Mouse (Mus musculus) liver, adult 2 months (tissue): ENCODE data around the gene Gprc5d. TPM values are rescaled to one million over a fixed set of nuclear protein-coding genes. Genes with fewer than 3 reads are reported as not detected.

Source experiments
- DNase-seq: peaks from one replicate; pipeline ENCODE4 v3.0.0-alpha.2; 2011; ENCODE audit warnings: low read depth, low spot score; ENCODE audit errors: extremely low read depth
- H3K27ac ChIP-seq: fragments of 200-500 bp; replicated peaks from 2 replicates; pipeline ENCODE4 v1.5.1; 2012; ENCODE audit warnings: low read depth, mild to moderate bottlenecking, control low read depth, inconsistent platforms, low read length; ENCODE audit not compliant: insufficient read depth
- H3K27me3 ChIP-seq: fragments of 200-500 bp; 2 replicates; pipeline ENCODE4 v1.6.1; 2012; ENCODE audit warnings: mild to moderate bottlenecking, moderate library complexity, low read length, inconsistent platforms; ENCODE audit not compliant: control insufficient read depth, insufficient read depth
- H3K36me3 ChIP-seq: fragments of 200-500 bp; 2 replicates; pipeline ENCODE4 v1.6.1; 2012; ENCODE audit warnings: low read length, inconsistent platforms; ENCODE audit not compliant: control insufficient read depth, insufficient read depth
- H3K4me1 ChIP-seq: fragments of 200-500 bp; 2 replicates; pipeline ENCODE4 v1.6.1; 2011; ENCODE audit warnings: low read length; ENCODE audit not compliant: control insufficient read depth, insufficient read depth
- H3K4me3 ChIP-seq: fragments of 200-500 bp; 2 replicates; pipeline ENCODE4 v1.5.1; 2011; ENCODE audit warnings: low read depth, mild to moderate bottlenecking, control low read depth, low read length, moderate library complexity; ENCODE audit not compliant: insufficient read depth
- H3K79me2 ChIP-seq: fragments of 200-500 bp; 2 replicates; pipeline ENCODE4 v1.6.1; 2012; ENCODE audit warnings: inconsistent platforms, mild to moderate bottlenecking, low read length, moderate library complexity; ENCODE audit not compliant: control insufficient read depth, insufficient read depth
- H3K9ac ChIP-seq: fragments of 200-500 bp; 2 replicates; pipeline ENCODE4 v1.6.1; 2012; ENCODE audit warnings: low read depth, mild to moderate bottlenecking, control low read depth, inconsistent platforms, low read length
- CTCF ChIP-seq: fragments of 200-500 bp; IDR thresholded peaks from 2 replicates; pipeline ENCODE4 v1.5.1; 2011; ENCODE audit warnings: low read depth, low read length, control low read depth
- POLR2A ChIP-seq: fragments of 200-500 bp; IDR thresholded peaks from 2 replicates; pipeline ENCODE4 v1.6.1; 2011; ENCODE audit warnings: low read length, control low read depth; ENCODE audit not compliant: insufficient read depth; ENCODE audit errors: extremely low read depth
- WGBS: fragments of 180-500 bp; shearing (Covaris S2); methylation state at CpG from one replicate; pipeline ENCODE4 v1.1.7; 2018; 5-methylcytosine and 5-hydroxymethylcytosine counted together
- polyA plus RNA-seq: library from polyadenylated mRNA; depleted of rRNA; stranded (reverse); fragments of >200 nt; gene quantifications from 2 replicates; pipeline ENCODE4 v1.2.3, GENCODE M21; 2012
- total RNA-seq: library from RNA; depleted of rRNA; stranded (reverse); fragments of >200 nt; gene quantifications from 2 replicates; pipeline ENCODE4 v1.2.3, GENCODE M21; 2014

Gene Gprc5d
- total and polyA plus RNA-seq, 2 experiments, result 0.17 TPM; not detected in 1

DNA sequence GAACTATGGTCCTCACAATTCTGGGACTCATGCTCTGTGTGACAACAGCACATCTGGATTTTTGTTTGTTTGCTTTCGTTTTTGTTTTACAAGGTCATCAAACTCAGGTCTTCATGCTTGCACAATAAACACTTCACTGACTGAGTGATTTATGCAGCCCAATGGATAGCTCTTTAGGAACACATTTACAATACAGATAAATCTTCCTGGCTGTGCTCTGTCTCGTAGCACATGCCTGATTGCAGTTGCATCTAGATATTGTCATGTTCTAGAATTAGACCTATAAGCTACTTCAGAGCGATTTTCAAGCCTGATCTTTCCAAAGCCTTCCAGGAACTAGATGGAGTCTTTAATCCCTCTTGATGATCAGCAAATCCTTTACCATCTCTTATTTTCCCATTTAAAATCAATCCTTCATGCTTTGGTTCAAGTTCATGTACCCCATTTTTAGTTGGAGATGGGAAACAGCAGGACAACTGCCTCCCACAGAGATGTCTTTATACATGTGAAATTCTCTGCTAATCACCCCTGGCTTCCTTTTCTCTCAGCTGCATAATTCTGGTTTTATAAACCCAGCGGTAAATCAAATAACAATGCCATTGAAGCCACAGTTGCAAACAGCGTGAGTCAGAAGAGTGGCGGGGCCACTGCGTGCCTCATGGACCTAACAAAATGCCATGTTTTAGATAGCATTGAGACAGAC lies 5.5 kb downstream of the Gprc5d start:
- Histone ChIP-seq H3K79me2 (no peaks in the 10 kb centered on the region), H3K36me3 (no peaks in the 10 kb centered on the region), H3K9ac (no peak overlapping the region), H3K4me3 (no peak overlapping the region), H3K27me3 (no peaks in the 10 kb centered on the region), H3K4me1 (no peaks in the 10 kb centered on the region), H3K27ac (no peak overlapping the region)
- WGBS, result 39% methylated on average over 7 of the region's 7 CpGs
- DNase-seq, result no peak
- TF ChIP-seq POLR2A (no peak), CTCF (no peak)

DNA sequence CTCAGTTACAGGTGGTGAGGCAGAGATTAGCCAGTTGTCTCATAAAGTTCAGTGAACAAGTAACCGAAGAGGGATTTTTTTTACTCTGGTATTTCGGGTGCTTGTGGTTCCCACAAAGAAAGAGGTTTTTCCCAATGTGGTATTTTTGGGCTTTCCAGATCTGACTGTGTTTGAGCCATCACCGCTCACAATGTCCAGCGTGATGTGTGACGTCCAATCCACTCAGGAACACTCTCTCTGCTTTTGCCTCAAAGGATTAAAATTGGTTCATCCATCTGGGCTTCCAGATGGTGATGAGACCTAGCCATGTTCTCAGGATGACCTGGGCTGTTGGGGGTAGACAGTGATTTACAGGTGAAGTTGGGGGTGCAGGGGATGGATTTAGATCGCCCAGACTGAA lies 11.1 kb downstream of the Gprc5d start:
- TF ChIP-seq POLR2A, result no peak
- TF ChIP-seq CTCF, result no peak

DNA sequence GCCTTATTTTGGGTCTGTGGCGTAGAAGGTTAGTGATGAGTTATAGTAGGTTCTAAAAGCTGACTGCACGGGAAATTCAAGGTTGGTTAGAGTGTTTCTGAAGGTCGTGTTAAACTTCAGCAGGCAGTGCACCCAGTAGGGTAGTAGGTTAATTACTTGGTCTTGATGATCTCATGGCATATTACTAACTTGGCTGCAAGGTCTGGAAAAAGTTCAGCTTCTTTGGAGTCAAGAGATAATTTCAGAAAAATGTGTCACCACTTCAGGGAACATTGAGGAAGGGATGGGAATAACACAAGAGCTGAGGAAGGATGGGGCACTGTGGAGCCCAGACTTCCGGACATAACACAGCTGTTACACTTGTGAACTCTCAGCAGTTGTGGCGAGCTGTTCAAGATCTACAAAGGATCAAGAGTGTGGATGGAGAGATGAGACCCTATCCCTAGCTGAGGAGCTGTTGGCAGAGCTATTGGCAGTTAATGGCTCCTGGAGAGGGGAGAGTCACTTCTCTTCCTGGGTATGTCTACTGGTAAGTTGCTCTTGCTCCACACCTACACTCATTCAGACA lies 15.3 kb downstream of the Gprc5d start:
- Histone ChIP-seq H3K4me3 (no peak overlapping the region), H3K79me2 (no peaks in the 10 kb centered on the region), H3K27ac (no peak overlapping the region), H3K4me1 (no peaks in the 10 kb centered on the region), H3K9ac (no peak overlapping the region), H3K27me3 (0 out of 2 replicates have a peak, but pooled peaks cover 2% of the 10 kb centered on the region), H3K36me3 (no peaks in the 10 kb centered on the region)
- 69% methylated on average over 5 of the region's 5 CpGs for WGBS
- peak; percentile 1 for DNase-seq
- TF ChIP-seq CTCF, result no peak
- no peak for TF ChIP-seq POLR2A

More for the DNA sequence above, 11.1 kb downstream of the Gprc5d start:
- 91% methylated on average over 6 of the region's 6 CpGs for WGBS
- Histone ChIP-seq H3K79me2 (no peaks in the 10 kb centered on the region), H3K4me1 (no peaks in the 10 kb centered on the region), H3K9ac (no peak overlapping the region), H3K4me3 (no peak overlapping the region), H3K36me3 (no peaks in the 10 kb centered on the region), H3K27ac (no peak overlapping the region), H3K27me3 (0 out of 2 replicates have a peak, but pooled peaks cover 2% of the 10 kb centered on the region)
- no peak for DNase-seq

DNA sequence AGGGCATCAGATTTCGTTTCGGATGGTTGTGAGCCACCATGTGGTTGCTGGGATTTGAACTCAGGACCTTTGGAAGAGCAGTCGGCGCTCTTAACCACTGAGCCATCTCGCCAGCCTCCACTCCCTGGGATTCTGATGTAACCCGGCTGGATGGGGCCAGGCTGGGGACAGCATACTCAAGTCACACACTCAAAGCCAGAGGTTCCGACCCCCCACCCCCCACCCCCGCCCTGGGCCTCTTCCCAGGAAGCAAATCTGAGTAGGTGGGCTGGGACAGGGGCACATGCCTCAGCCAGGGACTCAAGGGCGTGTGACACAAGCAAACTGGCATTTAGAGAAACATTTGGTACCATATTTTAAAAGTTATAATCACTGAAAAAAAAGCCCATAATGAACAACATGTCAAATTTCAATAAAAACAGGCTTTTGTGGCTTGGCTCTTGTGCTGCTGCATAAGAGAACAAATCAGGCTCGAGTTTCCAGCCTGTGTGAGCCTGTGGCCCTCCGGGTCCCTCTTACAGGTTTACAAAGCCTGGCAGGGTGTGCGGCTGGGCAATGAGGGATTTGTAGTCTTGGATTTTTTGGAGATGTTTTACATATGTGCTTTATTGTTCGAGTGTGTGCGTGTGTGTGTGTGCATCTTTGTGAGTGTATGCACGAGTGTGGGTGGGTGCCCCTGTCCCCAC lies 17.2 kb downstream of the Gprc5d start:
- no peak for DNase-seq
- H3K79me2 ChIP-seq, result no peaks in the 10 kb centered on the region
- no peak for TF ChIP-seq CTCF
- TF ChIP-seq POLR2A, result no peak
- H3K4me1 ChIP-seq, result no peaks in the 10 kb centered on the region
- 81% methylated on average over 15 of the region's 15 CpGs for WGBS
- H3K27me3 ChIP-seq, result 0 out of 2 replicates have a peak, but pooled peaks cover 2% of the 10 kb centered on the region
- no peaks in the 10 kb centered on the region for H3K36me3 ChIP-seq
- no peak overlapping the region for H3K27ac ChIP-seq
- H3K4me3 ChIP-seq, result no peak overlapping the region
- H3K9ac ChIP-seq, result no peak overlapping the region

DNA sequence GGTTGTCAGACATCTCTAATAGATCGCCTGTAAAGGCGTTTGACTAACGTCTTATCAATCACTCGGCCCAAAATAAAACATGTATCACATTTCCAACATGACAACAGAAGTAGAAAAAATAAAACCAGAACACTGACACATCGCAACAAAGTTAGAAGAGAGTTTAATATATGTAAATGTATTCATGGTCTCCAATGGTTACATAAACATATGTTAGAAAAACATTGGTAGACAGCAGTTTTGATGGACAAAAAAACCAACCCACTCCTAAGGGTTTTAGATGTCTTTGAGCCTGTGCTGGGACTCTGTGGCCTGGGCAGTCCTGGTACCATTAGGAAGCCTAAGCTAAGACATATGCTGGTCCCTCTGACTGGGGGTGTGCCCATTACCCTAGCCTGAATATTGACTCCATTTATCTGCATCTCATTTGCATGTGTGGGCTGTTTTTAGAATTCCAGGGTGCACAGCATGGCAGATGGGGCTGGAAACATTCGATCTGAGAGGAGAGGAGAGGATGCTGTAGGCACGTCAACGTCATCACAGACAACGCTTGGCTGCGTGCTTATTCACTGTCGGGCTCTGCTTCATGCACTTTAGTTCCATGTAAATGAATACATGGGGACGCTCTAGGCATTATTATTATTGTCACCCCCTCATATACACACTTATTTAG lies 25.1 kb downstream of the Gprc5d start:
- Histone ChIP-seq H3K36me3 (no peaks in the 10 kb centered on the region), H3K79me2 (no peaks in the 10 kb centered on the region), H3K4me3 (no peak overlapping the region), H3K4me1 (no peaks in the 10 kb centered on the region), H3K27me3 (no peaks in the 10 kb centered on the region), H3K27ac (no peak overlapping the region), H3K9ac (no peak overlapping the region)
- WGBS, result 93% methylated on average over 12 of the region's 12 CpGs
- TF ChIP-seq CTCF (no peak), POLR2A (no peak)
- no peak for DNase-seq
